Comparison of ENCODE assay signal across 8 mouse cellular contexts in the genomic region with DNA sequence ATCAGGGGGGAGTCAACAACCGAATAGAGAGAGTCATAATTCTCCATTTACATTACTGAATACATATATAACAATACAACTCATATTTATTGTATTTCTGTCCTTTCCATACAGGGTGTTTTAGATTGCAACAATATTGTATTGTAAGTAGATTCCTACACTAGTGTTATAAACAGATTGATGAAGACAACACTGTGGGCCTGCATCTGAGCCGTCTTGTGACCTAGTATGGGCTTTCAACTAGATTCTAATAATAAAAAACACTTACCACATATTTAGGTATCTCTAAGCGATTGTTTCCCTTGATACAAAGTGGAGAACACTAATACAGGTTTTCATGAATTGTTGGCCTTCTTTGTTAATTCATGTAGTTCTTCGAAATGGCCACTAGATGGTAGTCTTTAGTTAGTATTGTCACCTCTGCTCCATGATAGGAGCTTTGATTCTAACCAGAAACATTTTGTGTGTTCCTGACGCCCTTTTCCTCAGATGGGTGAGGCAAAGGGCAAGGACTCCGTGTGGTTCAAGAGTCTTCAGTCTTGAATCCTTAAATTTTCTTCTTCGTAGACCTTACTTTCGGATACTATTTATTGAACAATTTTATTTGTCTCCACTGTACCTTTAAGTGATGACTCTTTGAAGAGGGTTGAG.
A peak's percentile ranks its signal among the peaks of the same experiment; 100 is the strongest.
DNase-seq lines count a peak whose midpoint lies in the region; ATAC-seq and TF ChIP-seq lines count a peak whose summit lies in the region.

No protein-coding gene starts in this region.

- 20% methylated on average over 8 of the region's 8 CpGs for WGBS in heart, embryonic 15.5 days
- 20% methylated on average over 8 of the region's 8 CpGs for WGBS in liver, embryonic 11.5 days

- no peaks in the 10 kb centered on the region for H3K36me3 ChIP-seq in CH12.LX (replicated peaks in 1 of 2; ENCODE audit: control insufficient read depth in 1 of 2, insufficient read depth in 1 of 2, low read length in 1 of 2)
- no peaks in the 10 kb centered on the region for H3K36me3 ChIP-seq in heart, embryonic 15.5 days
- H3K36me3 ChIP-seq in liver, embryonic 11.5 days (ENCODE audit: control insufficient read depth, insufficient read depth, low read length): no peaks in the 10 kb centered on the region

- dilution Hi-C loops in CH12.LX (cut with MboI; ENCODE audit: extremely low pct_ligation_motif_present, extremely low pct_unique_long_range_greater_than_20kb, low sequenced_read_pairs): no loop called here

- no peak overlapping the region for H3K27ac ChIP-seq in CH12.LX (ENCODE audit: insufficient read depth, low read depth)
- H3K27ac ChIP-seq in cortical plate, adult 2 months (ENCODE audit: insufficient read depth, low read length): no peak overlapping the region
- H3K27ac ChIP-seq in heart, embryonic 15.5 days: no peak overlapping the region
- H3K27ac ChIP-seq in liver, embryonic 11.5 days (ENCODE audit: low read depth, low read length): no peak overlapping the region

- peak overlapping the region in 2 of 3 experiments; percentile 19 to 40 for H3K4me3 ChIP-seq in CH12.LX (replicated peaks in 1 of 3; ENCODE audit: low read depth in 2 of 3, low read length in 2 of 3, poor library complexity in 1 of 3)
- H3K4me3 ChIP-seq in cortical plate, adult 2 months (ENCODE audit: insufficient read depth, low read length): peak overlapping the region; percentile 9; the same call in 1 of the 2 replicates
- peak overlapping the region; percentile 43 for H3K4me3 ChIP-seq in heart, embryonic 15.5 days
- H3K4me3 ChIP-seq in liver, embryonic 11.5 days (ENCODE audit: low read depth, low read length): 0 out of 2 replicates have a peak overlapping the region, but pooled peaks have one; percentile 14

- TF ChIP-seq RAD21 in CH12.LX (IDR thresholded peaks at IDR 0.05; ENCODE audit: low read depth, low read length): peak; percentile 95

- TF ChIP-seq POLR2A in CH12.LX (IDR thresholded peaks at IDR 0.05; ENCODE audit: low read depth, low read length): no peak
- no peak for TF ChIP-seq POLR2A in cortical plate, adult 2 months (IDR thresholded peaks at IDR 0.05; ENCODE audit: extremely low read depth, insufficient read depth, low read length)

- H3K27me3 ChIP-seq in CH12.LX (replicated peaks): no peaks in the 10 kb centered on the region
- H3K27me3 ChIP-seq in heart, embryonic 15.5 days: no peaks in the 10 kb centered on the region
- no peaks in the 10 kb centered on the region for H3K27me3 ChIP-seq in liver, embryonic 11.5 days (replicated peaks; ENCODE audit: control insufficient read depth, insufficient read depth, low read length)

- TF ChIP-seq CTCF in CH12.LX (conservative IDR thresholded peaks at IDR 0.05 in 1 of 2, IDR thresholded peaks at IDR 0.05 in 1 of 2; ENCODE audit: low read depth in 2 of 2, low read length in 2 of 2): peak; percentile 34 to 89
- TF ChIP-seq CTCF in cortical plate, adult 2 months (IDR thresholded peaks at IDR 0.05; ENCODE audit: extremely low read depth, insufficient read depth, low read length): 0 out of 2 replicates have a peak, but pooled peaks have one; percentile 17

- no peak for TF ChIP-seq EP300 in CH12.LX (IDR thresholded peaks at IDR 0.05; ENCODE audit: low read length)

- H3K4me1 ChIP-seq in CH12.LX (ENCODE audit: control insufficient read depth in 1 of 2, insufficient read depth in 2 of 2): peaks cover 0 to 8% of the 10 kb centered on the region in 2 experiments; a peak in 2 of 4 replicates
- no peaks in the 10 kb centered on the region for H3K4me1 ChIP-seq in cortical plate, adult 2 months (ENCODE audit: control insufficient read depth, insufficient read depth, low read length)
- peaks cover 14% of the 10 kb centered on the region for H3K4me1 ChIP-seq in heart, embryonic 15.5 days (replicated peaks)
- H3K4me1 ChIP-seq in liver, embryonic 11.5 days (replicated peaks; ENCODE audit: control insufficient read depth, insufficient read depth, low read length): peaks cover 8% of the 10 kb centered on the region

- no peaks in the 10 kb centered on the region for H3K9me3 ChIP-seq in CH12.LX (replicated peaks; ENCODE audit: low read length)
- no peaks in the 10 kb centered on the region for H3K9me3 ChIP-seq in heart, embryonic 15.5 days (replicated peaks)
- no peaks in the 10 kb centered on the region for H3K9me3 ChIP-seq in liver, embryonic 11.5 days (ENCODE audit: control insufficient read depth, low read length)

- peak; percentile 27 for DNase-seq in adrenal gland, postnatal 14 days
- DNase-seq in adrenal gland, postnatal 36 days: no peak
- peak; percentile 58 for DNase-seq in CH12.LX (ENCODE audit: extremely low read depth)
- peak; percentile 28 for DNase-seq in liver, embryonic 11.5 days (ENCODE audit: low spot score)
- peak; percentile 35 to 36 for DNase-seq in natural killer cell, adult 2 months (ENCODE audit: low spot score in 2 of 2)
- DNase-seq in frontal cortex, postnatal 25 days (ENCODE audit: low spot score in 2 of 2): no peak

- in situ Hi-C loops in CH12.LX (cut with MboI; ENCODE audit: low pct_ligation_motif_present, low pct_unique_long_range_greater_than_20kb, low sequenced_read_pairs): loop anchor here (25.0 kb wide), 1 partner anchor 508 kb away; no protein-coding TSS in a partner anchor

- no peaks in the 10 kb centered on the region for H3K79me2 ChIP-seq in CH12.LX (replicated peaks; ENCODE audit: control insufficient read depth, extremely low read depth, insufficient read depth, poor library complexity, severe bottlenecking)

- H3K9ac ChIP-seq in CH12.LX (ENCODE audit: insufficient read depth, low read depth): peak overlapping the region; percentile 74
- H3K9ac ChIP-seq in heart, embryonic 15.5 days: no peak overlapping the region
- no peak overlapping the region for H3K9ac ChIP-seq in liver, embryonic 11.5 days (ENCODE audit: low read depth, low read length)

- peak overlapping the region; percentile 100 for H3K4me2 ChIP-seq in CH12.LX (ENCODE audit: insufficient read depth, low read depth, poor library complexity, severe bottlenecking)
- peak overlapping the region; percentile 70 for H3K4me2 ChIP-seq in heart, embryonic 15.5 days
- peak overlapping the region; percentile 58 for H3K4me2 ChIP-seq in liver, embryonic 11.5 days

- ATAC-seq in heart, embryonic 15.5 days (replicated peaks; ENCODE audit: insufficient number of reproducible peaks, insufficient read depth, low FRiP score, low read depth): no peak
- peak; percentile 53 for ATAC-seq in liver, embryonic 11.5 days (replicated peaks; ENCODE audit: low FRiP score)

TF ChIP-seq in CH12.LX, 34 proteins besides CTCF, POLR2A, EP300 and RAD21:
- TF ChIP-seq TCF12 (IDR thresholded peaks at IDR 0.05; ENCODE audit: low read depth, low read length) (no peak), MYC (IDR thresholded peaks at IDR 0.05; ENCODE audit: low read depth, low read length) (no peak), SMC3 (IDR thresholded peaks at IDR 0.05; ENCODE audit: low read depth, low read length) (peak; percentile 70), SIN3A (IDR thresholded peaks at IDR 0.05; ENCODE audit: low read length) (no peak), IRF4 (IDR thresholded peaks at IDR 0.05; ENCODE audit: low read depth, low read length) (no peak), ZNF384 (IDR thresholded peaks at IDR 0.05; ENCODE audit: low read depth, low read length) (no peak)

Comparison
In these comparisons a context has a peak if more than half of its experiments do, and no peak if none do; other contexts are left out.
1. DNase-seq: peak in adrenal gland, postnatal 14 days (single experiment), CH12.LX (single experiment), liver, embryonic 11.5 days (single experiment) and natural killer cell, adult 2 months (2 of 2); none in adrenal gland, postnatal 36 days (0 of 2) and frontal cortex, postnatal 25 days (0 of 2).
2. Peak in every context shown above with its lines, with median percentiles within 50 percentile points of each other: H3K4me2 ChIP-seq and H3K4me3 ChIP-seq.